Mouse (Mus musculus) forebrain, postnatal 0 days (tissue): ENCODE measurements around the gene Abca7. TPM values are rescaled to one million over a fixed set of nuclear protein-coding genes. Genes with fewer than 3 reads are reported as not detected.

Source experiments
- ATAC-seq: fragments of 200-750 bp; cut with Nextera tagmentation; 2 replicates; pipeline ENCODE4 v1.8.0; 2017; ENCODE audit warnings: mild to moderate bottlenecking, moderate library complexity
- DNase-seq: peaks from one replicate; pipeline ENCODE4 v3.0.0-alpha.2; 2015
- H3K27ac ChIP-seq: fragments of 300-500 bp; sonication (generic); 2 replicates; pipeline ENCODE4 v1.5.1; 2014; ENCODE audit warnings: low read depth, mild to moderate bottlenecking, antibody characterized with exemption, low read length, moderate library complexity, mixed read lengths
- H3K27me3 ChIP-seq: fragments of 300-500 bp; sonication (generic); 2 replicates; pipeline ENCODE4 v1.6.1; 2014; ENCODE audit warnings: mild to moderate bottlenecking, low read length, mixed read lengths; ENCODE audit not compliant: insufficient read depth
- H3K36me3 ChIP-seq: fragments of 300-500 bp; sonication (generic); 2 replicates; pipeline ENCODE4 v1.6.1; 2014; ENCODE audit warnings: mild to moderate bottlenecking, moderate library complexity; ENCODE audit not compliant: insufficient read depth
- H3K4me1 ChIP-seq: fragments of 300-500 bp; sonication (generic); 2 replicates; pipeline ENCODE4 v1.6.1; 2014; ENCODE audit warnings: antibody characterized with exemption; ENCODE audit not compliant: insufficient read depth
- H3K4me2 ChIP-seq: fragments of 300-500 bp; sonication (generic); 2 replicates; pipeline ENCODE4 v1.6.1; 2014; ENCODE audit warnings: low read depth, mild to moderate bottlenecking, moderate library complexity
- H3K4me3 ChIP-seq: fragments of 300-500 bp; sonication (generic); 2 replicates; pipeline ENCODE4 v1.5.1; 2014; ENCODE audit warnings: low read depth, low read length, mixed read lengths
- H3K9ac ChIP-seq: fragments of 300-500 bp; sonication (generic); 2 replicates; pipeline ENCODE4 v1.6.1; 2014; ENCODE audit warnings: mild to moderate bottlenecking
- H3K9me3 ChIP-seq: fragments of 300-500 bp; sonication (generic); 2 replicates; pipeline ENCODE4 v1.6.1; 2016; ENCODE audit warnings: low read length
- CTCF ChIP-seq: sonication (generic); IDR thresholded peaks from 2 replicates; pipeline ENCODE4 v1.5.1; 2016; ENCODE audit warnings: antibody characterized with exemption, control low read depth, low read depth
- WGBS: fragments of 180-500 bp; shearing (Covaris S2); extraction: QIAGEN DNeasy Blood & Tissue Kit; methylation state at CpG from one replicate; pipeline ENCODE4 v1.1.7; 2014; 5-methylcytosine and 5-hydroxymethylcytosine counted together
- polyA plus RNA-seq: library from polyadenylated mRNA; unstranded; fragments of >200 nt; fragmentation: Nextera tagmentation; extraction: Ambion mirVana; gene quantifications from 2 replicates; pipeline ENCODE4 v1.2.1, GENCODE M21; 2015
- total RNA-seq: library from RNA; depleted of rRNA; stranded (reverse); fragments of >200 nt; gene quantifications from 2 replicates; pipeline ENCODE4 v1.2.3, GENCODE M21; 2014

Abca7 gene
- total and polyA plus RNA-seq, 2 experiments from 2014 or later, result 1.1 to 6.1 TPM

DNA sequence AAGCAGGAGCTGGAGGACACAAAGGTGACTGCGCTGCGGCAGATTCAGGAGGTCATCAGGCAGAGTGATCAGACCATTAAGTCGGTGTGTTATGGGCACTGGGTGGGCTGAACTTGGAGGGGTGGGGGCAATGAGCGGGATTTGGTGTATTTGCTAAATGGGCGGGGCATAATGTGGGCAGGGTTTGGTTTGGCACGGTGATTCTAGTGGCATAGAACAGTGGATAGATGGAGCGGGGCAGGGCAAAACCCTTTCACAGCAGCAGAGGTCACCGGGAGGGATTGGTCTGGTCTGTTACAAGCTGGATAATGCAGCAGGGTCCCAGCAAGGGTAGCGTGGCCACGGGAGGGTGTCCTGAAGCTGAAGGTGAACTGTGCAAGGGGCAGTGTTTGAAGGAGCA lies 29.2 kb downstream of the Abca7 start:
- no peak overlapping the region for H3K4me3 ChIP-seq
- H3K27me3 ChIP-seq, result 0 out of 2 replicates have a peak, but pooled peaks cover 2% of the 10 kb centered on the region
- TF ChIP-seq CTCF, result no peak
- H3K9ac ChIP-seq, result no peak overlapping the region
- ATAC-seq (no peak), DNase-seq (no peak)
- H3K27ac ChIP-seq, result no peak overlapping the region
- H3K4me1 ChIP-seq, result no peaks in the 10 kb centered on the region
- WGBS, result 84% methylated on average over 10 of the region's 10 CpGs
- H3K9me3 ChIP-seq, result no peaks in the 10 kb centered on the region
- H3K36me3 ChIP-seq, result no peaks in the 10 kb centered on the region
- no peak overlapping the region for H3K4me2 ChIP-seq

DNA sequence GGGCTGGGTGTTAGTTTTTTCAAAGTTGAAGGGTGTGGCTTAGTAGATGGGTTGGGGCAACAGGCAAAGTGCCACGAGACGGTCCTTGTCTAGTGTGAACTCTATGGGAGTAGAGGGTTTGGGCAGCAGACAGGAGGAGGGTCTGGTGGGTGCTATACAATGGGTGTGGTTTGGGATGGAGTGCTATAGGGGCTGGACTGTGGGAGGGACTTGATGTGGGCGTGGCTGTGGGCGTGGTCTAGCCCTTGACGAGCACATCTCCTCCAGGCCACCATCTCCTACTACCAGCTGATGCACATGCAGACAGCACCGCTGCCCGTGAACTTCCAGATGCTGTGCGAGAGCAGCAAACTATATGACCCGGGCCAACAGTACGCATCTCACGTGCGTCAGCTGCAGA lies 29.6 kb downstream of the Abca7 start:
- Histone ChIP-seq H3K27ac (no peak overlapping the region), H3K9ac (no peak overlapping the region), H3K4me3 (no peak overlapping the region), H3K4me1 (no peaks in the 10 kb centered on the region), H3K27me3 (no peaks in the 10 kb centered on the region), H3K36me3 (no peaks in the 10 kb centered on the region), H3K4me2 (no peak overlapping the region), H3K9me3 (no peaks in the 10 kb centered on the region)
- no peak for TF ChIP-seq CTCF
- no peak for ATAC-seq
- 68% methylated on average over 12 of the region's 12 CpGs for WGBS
- no peak for DNase-seq

DNA sequence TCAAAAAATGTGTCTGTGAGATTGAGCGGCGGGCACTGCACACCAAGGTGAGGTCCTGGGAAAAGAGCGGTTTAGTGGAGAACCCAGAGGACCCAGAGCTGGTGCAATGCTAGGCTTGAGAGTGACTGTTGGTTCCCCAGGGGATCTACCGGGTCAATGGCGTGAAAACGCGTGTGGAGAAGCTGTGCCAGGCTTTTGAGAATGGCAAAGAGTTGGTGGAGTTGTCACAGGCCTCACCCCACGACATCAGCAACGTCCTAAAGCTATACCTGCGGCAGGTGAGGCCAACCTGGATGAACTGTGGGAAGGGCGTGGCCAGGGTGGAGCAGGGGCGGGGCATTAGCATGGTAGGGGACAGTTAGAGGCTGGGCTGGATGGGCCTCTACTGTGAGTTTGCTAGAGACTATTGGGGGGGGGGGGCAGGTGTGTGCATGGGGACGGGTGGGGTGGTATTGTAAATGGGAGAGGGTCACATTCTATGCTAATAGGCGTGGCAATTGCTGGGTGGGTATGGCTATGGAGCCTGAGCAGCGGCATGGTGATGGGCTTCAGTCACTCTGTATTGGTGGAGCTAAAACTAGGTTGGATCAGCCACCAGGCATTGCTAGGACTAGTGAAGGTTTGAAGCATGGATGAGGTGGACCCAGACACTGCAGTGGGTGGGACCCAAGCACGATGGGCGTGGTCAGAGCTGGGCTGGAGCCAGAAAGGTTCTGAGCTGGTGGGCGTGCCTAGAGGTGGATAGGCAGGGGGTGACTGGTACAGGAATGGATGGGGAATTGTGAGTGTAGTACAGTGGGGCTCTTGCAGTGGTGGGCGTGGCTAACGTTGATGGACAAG lies 31.6 kb downstream of the Abca7 start:
- Histone ChIP-seq H3K9me3 (no peaks in the 10 kb centered on the region), H3K27me3 (no peaks in the 10 kb centered on the region), H3K4me3 (no peak overlapping the region), H3K4me2 (no peak overlapping the region), H3K27ac (no peak overlapping the region), H3K4me1 (no peaks in the 10 kb centered on the region), H3K36me3 (no peaks in the 10 kb centered on the region), H3K9ac (no peak overlapping the region)
- DNase-seq, result no peak
- whole genome bisulfite sequencing, result 77% methylated on average over 20 of the region's 20 CpGs
- TF ChIP-seq CTCF, result no peak
- ATAC-seq, result no peak

DNA sequence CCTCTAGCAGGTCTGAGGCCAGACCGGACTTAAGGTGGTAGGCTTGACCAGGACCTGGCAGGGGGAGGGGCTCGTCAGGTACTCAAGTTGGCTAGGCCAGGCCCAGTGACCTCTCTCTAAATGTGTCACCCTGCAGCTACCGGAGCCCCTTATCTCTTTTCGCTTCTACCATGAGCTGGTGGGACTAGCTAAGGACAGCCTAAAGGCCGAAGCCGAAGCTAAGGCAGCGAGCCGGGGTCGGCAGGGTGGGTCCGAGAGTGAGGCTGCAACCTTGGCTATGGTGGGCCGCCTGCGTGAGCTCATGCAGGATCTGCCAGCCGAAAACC lies 32.2 kb downstream of the Abca7 start:
- Histone ChIP-seq H3K4me2 (no peak overlapping the region), H3K9ac (no peak overlapping the region), H3K4me1 (no peaks in the 10 kb centered on the region), H3K36me3 (no peaks in the 10 kb centered on the region), H3K27me3 (no peaks in the 10 kb centered on the region), H3K27ac (no peak overlapping the region), H3K9me3 (no peaks in the 10 kb centered on the region), H3K4me3 (no peak overlapping the region)
- ATAC-seq (no peak), DNase-seq (no peak)
- 92% methylated on average over 13 of the region's 13 CpGs for WGBS
- TF ChIP-seq CTCF, result no peak

DNA sequence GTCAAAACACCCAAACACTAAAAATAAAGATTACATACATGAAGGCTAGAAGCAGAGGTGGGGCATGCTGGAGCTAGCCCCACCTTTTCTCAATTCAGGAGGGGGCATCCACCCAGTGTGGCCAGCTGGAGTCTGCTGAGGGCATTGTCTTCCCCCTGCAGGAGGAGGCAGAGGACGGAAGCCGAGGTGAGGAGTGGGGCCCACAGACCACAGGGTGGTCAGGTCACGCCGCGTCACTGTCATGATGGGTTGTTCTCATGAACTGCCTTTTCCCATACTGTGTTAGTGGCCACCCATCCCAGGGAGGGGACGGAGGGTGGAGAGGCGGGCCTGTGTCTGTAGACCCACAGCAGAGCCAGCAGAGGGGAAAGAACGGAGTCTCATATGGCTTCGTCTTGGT lies 33.9 kb downstream of the Abca7 start:
- Histone ChIP-seq H3K27ac (no peak overlapping the region), H3K4me1 (no peaks in the 10 kb centered on the region), H3K4me2 (no peak overlapping the region), H3K27me3 (no peaks in the 10 kb centered on the region), H3K36me3 (peaks cover 5% of the 10 kb centered on the region), H3K9me3 (no peaks in the 10 kb centered on the region), H3K9ac (no peak overlapping the region), H3K4me3 (no peak overlapping the region)
- no peak for ATAC-seq
- no peak for DNase-seq
- no peak for TF ChIP-seq CTCF
- 89% methylated on average over 9 of the region's 9 CpGs for WGBS

DNA sequence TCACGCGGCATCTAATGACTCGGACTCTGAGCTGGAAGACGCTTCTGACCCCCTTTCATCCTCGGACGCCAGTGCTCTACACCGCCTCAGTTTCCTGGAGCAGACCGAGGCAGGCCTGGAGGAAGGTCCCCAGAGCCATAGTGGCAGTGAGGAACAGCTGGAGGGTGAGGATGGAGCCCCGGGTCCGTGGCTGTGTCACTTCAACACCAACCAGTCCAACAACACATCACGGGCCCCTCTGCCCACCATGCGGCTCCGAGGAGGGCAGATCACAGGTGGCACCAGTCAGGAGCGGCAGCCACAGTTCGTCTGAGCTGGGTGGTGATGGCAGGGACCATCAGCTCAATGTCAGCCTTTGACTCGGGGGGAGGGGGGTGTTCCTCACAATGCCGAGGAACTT lies 34.4 kb downstream of the Abca7 start:
- DNase-seq, result no peak
- H3K36me3 ChIP-seq, result peaks cover 10% of the 10 kb centered on the region
- no peak overlapping the region for H3K9ac ChIP-seq
- H3K27me3 ChIP-seq, result no peaks in the 10 kb centered on the region
- ATAC-seq, result no peak
- no peak overlapping the region for H3K4me2 ChIP-seq
- no peak overlapping the region for H3K4me3 ChIP-seq
- 87% methylated on average over 17 of the region's 17 CpGs for WGBS
- no peaks in the 10 kb centered on the region for H3K9me3 ChIP-seq
- no peaks in the 10 kb centered on the region for H3K4me1 ChIP-seq
- H3K27ac ChIP-seq, result no peak overlapping the region
- no peak for TF ChIP-seq CTCF

DNA sequence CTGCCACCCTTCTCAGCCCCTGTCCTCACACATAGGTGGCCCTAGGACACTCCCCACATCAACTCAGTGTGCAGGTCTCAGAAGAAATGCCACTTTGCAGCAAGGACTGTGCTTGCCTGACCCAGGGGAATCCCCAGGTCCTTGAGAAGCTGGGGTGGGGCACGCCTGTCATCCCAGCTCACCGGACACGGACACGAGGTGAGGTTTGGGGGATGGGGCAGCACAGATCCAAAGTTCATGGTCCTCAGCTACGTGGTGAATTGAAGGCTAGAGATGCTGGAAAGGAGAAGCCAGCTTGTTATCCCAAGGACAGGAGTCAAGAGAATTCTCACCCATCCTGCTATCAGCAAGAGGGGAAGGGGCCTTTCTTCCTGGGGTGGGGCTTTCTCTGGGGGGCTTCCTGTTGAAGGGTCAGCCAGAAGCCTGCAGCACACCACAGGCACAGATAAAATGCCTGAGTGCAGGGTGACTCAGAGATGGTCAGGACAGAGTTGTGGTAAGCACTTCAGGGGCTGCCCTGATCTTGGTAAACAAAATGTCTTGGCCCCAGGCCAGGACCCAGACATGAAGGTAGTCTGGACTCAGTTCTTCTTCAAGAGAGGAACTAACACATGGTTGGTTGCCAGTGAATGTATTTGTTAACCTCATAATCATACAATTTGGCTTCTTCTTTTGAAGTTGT lies 36.6 kb downstream of the Abca7 start:
- no peak for DNase-seq
- H3K27ac ChIP-seq, result no peak overlapping the region
- WGBS, result 67% methylated on average over 5 of the region's 5 CpGs
- no peak for TF ChIP-seq CTCF
- H3K4me3 ChIP-seq, result no peak overlapping the region
- no peak for ATAC-seq
- no peak overlapping the region for H3K4me2 ChIP-seq
- no peak overlapping the region for H3K9ac ChIP-seq
- H3K4me1 ChIP-seq, result no peaks in the 10 kb centered on the region
- peaks cover 32% of the 10 kb centered on the region for H3K36me3 ChIP-seq
- no peaks in the 10 kb centered on the region for H3K27me3 ChIP-seq
- H3K9me3 ChIP-seq, result no peaks in the 10 kb centered on the region
